23 mouse cellular contexts compared by ENCODE assay signal in the genomic region with DNA sequence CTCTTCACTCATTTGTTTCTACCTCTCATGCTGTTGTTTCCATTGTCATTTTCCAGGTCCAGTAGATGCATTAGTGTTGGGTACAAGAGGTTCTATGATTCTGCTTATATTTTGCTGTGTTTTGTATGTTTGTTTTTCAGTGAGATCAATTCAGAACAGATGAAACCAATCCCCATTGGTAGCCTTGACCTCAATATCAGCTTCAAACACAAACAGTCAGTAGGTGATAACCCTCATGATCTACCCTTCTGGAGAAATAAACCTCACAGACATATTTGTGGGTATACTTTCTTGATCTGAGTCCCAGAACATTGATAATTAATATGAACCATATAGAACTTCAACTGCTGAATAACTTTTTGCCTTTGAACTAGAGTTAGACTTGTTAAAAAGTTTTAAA.
DNase-seq lines count a peak whose midpoint lies in the region; ATAC-seq and TF ChIP-seq lines count a peak whose summit lies in the region.
"Had no signal": no experiment of that assay in that cellular context is flagged by ENCODE, and none has a peak within 500 bp of the region (broad histone marks: within the 10 kb centered on the region; RNA-seq: fewer than 3 reads in every experiment).

No protein-coding gene starts in this region.

- no peaks in the 10 kb centered on the region for H3K27me3 ChIP-seq in liver, adult 2 months (ENCODE audit: control insufficient read depth, insufficient read depth, low read length)
- H3K27me3 ChIP-seq in liver, postnatal 0 days (ENCODE audit: insufficient read depth, low read length) = no peaks in the 10 kb centered on the region
- no peaks in the 10 kb centered on the region for H3K27me3 ChIP-seq in liver, embryonic 12.5 days (replicated peaks)
- H3K27me3 ChIP-seq in MEL (ENCODE audit: control insufficient read depth in 1 of 2, insufficient read depth in 2 of 2, low read length in 2 of 2) = no peaks in the 10 kb centered on the region
- H3K27me3 ChIP-seq in heart, embryonic 12.5 days (replicated peaks) = no peaks in the 10 kb centered on the region
- H3K27me3 ChIP-seq: CH12.LX had no signal

- no peak for ATAC-seq in liver, postnatal 0 days
- ATAC-seq in liver, embryonic 12.5 days = no peak
- ATAC-seq in megakaryocyte-erythroid progenitor cell, adult 5-6 weeks (replicated peaks; ENCODE audit: low FRiP score, low TSS enrichment, poor library complexity, severe bottlenecking) = 0 out of 2 replicates have a peak, but pooled peaks have one; percentile 50
- ATAC-seq in heart, embryonic 12.5 days (ENCODE audit: insufficient number of reproducible peaks, low FRiP score) = no peak
- ATAC-seq: activated CD4-positive, CD25-positive, alpha-beta regulatory T cell, adult 4 months; CD4-positive, CD25-positive, alpha-beta regulatory T cell, adult 4 months; Patski had no signal

- no peak overlapping the region for H3K4me2 ChIP-seq in liver, postnatal 0 days (ENCODE audit: low read depth, low read length)
- H3K4me2 ChIP-seq in liver, embryonic 12.5 days = no peak overlapping the region
- H3K4me2 ChIP-seq in heart, embryonic 12.5 days = no peak overlapping the region

- no peak overlapping the region for H3K27ac ChIP-seq in liver, adult 2 months (replicated peaks; ENCODE audit: insufficient read depth, low read depth, low read length)
- H3K27ac ChIP-seq in liver, postnatal 0 days (ENCODE audit: low read depth) = no peak overlapping the region
- no peak overlapping the region for H3K27ac ChIP-seq in liver, embryonic 12.5 days
- H3K27ac ChIP-seq in MEL (ENCODE audit: control insufficient read depth, low read depth, low read length) = no peak overlapping the region
- H3K27ac ChIP-seq in heart, embryonic 12.5 days (ENCODE audit: poor library complexity, severe bottlenecking) = no peak overlapping the region

- H3K4me1 ChIP-seq in liver, adult 2 months (ENCODE audit: control insufficient read depth, insufficient read depth, low read length) = peaks cover 5% of the 10 kb centered on the region; the same call in 1 of the 2 replicates
- H3K4me1 ChIP-seq in liver, postnatal 0 days (ENCODE audit: insufficient read depth) = no peaks in the 10 kb centered on the region
- no peaks in the 10 kb centered on the region for H3K4me1 ChIP-seq in liver, embryonic 12.5 days
- peaks cover 36 to 44% of the 10 kb centered on the region in 2 experiments for H3K4me1 ChIP-seq in MEL (ENCODE audit: control insufficient read depth in 1 of 2, insufficient read depth in 2 of 2, low read length in 2 of 2)
- H3K4me1 ChIP-seq in heart, embryonic 12.5 days (replicated peaks) = 0 out of 2 replicates have a peak, but pooled peaks cover 3% of the 10 kb centered on the region

- no peak for TF ChIP-seq POLR2A in liver, adult 2 months (IDR thresholded peaks at IDR 0.05; ENCODE audit: extremely low read depth, insufficient read depth, low read length)
- no peak for TF ChIP-seq POLR2A in MEL (IDR thresholded peaks at IDR 0.05; ENCODE audit: control insufficient read depth in 1 of 2, insufficient read depth in 1 of 2, low read depth in 1 of 2, low read length in 2 of 2, poor library complexity in 1 of 2)

- no peaks in the 10 kb centered on the region for H3K36me3 ChIP-seq in liver, adult 2 months (ENCODE audit: control insufficient read depth, insufficient read depth, low read length)
- H3K36me3 ChIP-seq in liver, postnatal 0 days (replicated peaks; ENCODE audit: insufficient read depth, low read length) = no peaks in the 10 kb centered on the region
- H3K36me3 ChIP-seq in liver, embryonic 12.5 days = no peaks in the 10 kb centered on the region
- H3K36me3 ChIP-seq in MEL (ENCODE audit: control insufficient read depth in 1 of 2, insufficient read depth in 2 of 2, low read length in 2 of 2) = peaks cover 0 to 62% of the 10 kb centered on the region in 2 experiments; a peak in 2 of 4 replicates
- H3K36me3 ChIP-seq in heart, embryonic 12.5 days = no peaks in the 10 kb centered on the region
- H3K36me3 ChIP-seq: G1E had no signal

- no peak for TF ChIP-seq RAD21 in MEL (IDR thresholded peaks at IDR 0.05; ENCODE audit: low read depth, low read length)

- no peaks in the 10 kb centered on the region for H3K9me3 ChIP-seq in liver, postnatal 0 days (ENCODE audit: low read length)
- H3K9me3 ChIP-seq in liver, embryonic 12.5 days (replicated peaks) = no peaks in the 10 kb centered on the region
- no peaks in the 10 kb centered on the region for H3K9me3 ChIP-seq in MEL (replicated peaks; ENCODE audit: insufficient read depth, low read length)
- H3K9me3 ChIP-seq in heart, embryonic 12.5 days (replicated peaks) = no peaks in the 10 kb centered on the region
- H3K9me3 ChIP-seq: G1E had no signal

- peak; percentile 65 for DNase-seq in liver, adult 2 months (ENCODE audit: extremely low read depth, low read depth, low spot score)
- DNase-seq in liver = no peak
- no peak for DNase-seq in liver, postnatal 0 days
- DNase-seq in MEL (ENCODE audit: low read depth, low spot score) = no peak
- DNase-seq in gastrocnemius, postnatal 10 days = no peak
- DNase-seq: adrenal gland, adult 2 months; adrenal gland, adult 8-10 months; adrenal gland, postnatal 10 days; adrenal gland, postnatal 14 days; adrenal gland, postnatal 25 days; adrenal gland, postnatal 36 days; B cell, adult 2 months; cerebellum, adult 11 months; cerebellum, adult 11-12 months; cerebellum, adult 18-20 months had no signal

- H3K9ac ChIP-seq in liver, adult 2 months (ENCODE audit: low read depth, low read length) = no peak overlapping the region
- no peak overlapping the region for H3K9ac ChIP-seq in liver, postnatal 0 days (replicated peaks)
- no peak overlapping the region for H3K9ac ChIP-seq in liver, embryonic 12.5 days
- no peak overlapping the region for H3K9ac ChIP-seq in MEL (ENCODE audit: control insufficient read depth, low read depth, low read length, poor library complexity, severe bottlenecking)
- no peak overlapping the region for H3K9ac ChIP-seq in heart, embryonic 12.5 days

- H3K79me2 ChIP-seq in liver, adult 2 months (ENCODE audit: control insufficient read depth, insufficient read depth, low read length) = no peaks in the 10 kb centered on the region
- H3K79me2 ChIP-seq in MEL (ENCODE audit: control insufficient read depth, insufficient read depth, low read length, poor library complexity) = no peaks in the 10 kb centered on the region

- TF ChIP-seq EP300 in liver, postnatal 0 days (IDR thresholded peaks at IDR 0.05; ENCODE audit: low read depth) = 0 out of 2 replicates have a peak, but pooled peaks have one; percentile 9
- peak in 1 of 2 experiments; percentile 40; a peak in 2 of 4 replicates for TF ChIP-seq EP300 in MEL (IDR thresholded peaks at IDR 0.05; ENCODE audit: low read depth in 1 of 2, low read length in 2 of 2)

- no peak overlapping the region for H3K4me3 ChIP-seq in liver, adult 2 months (ENCODE audit: insufficient read depth, low read depth, low read length)
- no peak overlapping the region for H3K4me3 ChIP-seq in liver, postnatal 0 days (ENCODE audit: low read depth, low read length)
- H3K4me3 ChIP-seq in liver, embryonic 12.5 days = no peak overlapping the region
- no peak overlapping the region for H3K4me3 ChIP-seq in MEL (ENCODE audit: control insufficient read depth in 1 of 2, insufficient read depth in 1 of 2, low read depth in 2 of 2, low read length in 2 of 2)
- H3K4me3 ChIP-seq in heart, embryonic 12.5 days = no peak overlapping the region

- no peak for TF ChIP-seq CTCF in liver, adult 2 months (IDR thresholded peaks at IDR 0.05; ENCODE audit: low read depth, low read length)
- no peak for TF ChIP-seq CTCF in liver, postnatal 0 days (IDR thresholded peaks at IDR 0.05; ENCODE audit: low read depth)
- no peak for TF ChIP-seq CTCF in MEL (IDR thresholded peaks at IDR 0.05 in 2 of 3, conservative IDR thresholded peaks at IDR 0.05 in 1 of 3; ENCODE audit: control insufficient read depth in 1 of 3, insufficient read depth in 1 of 3, low read depth in 2 of 3, low read length in 3 of 3, poor library complexity in 1 of 3, severe bottlenecking in 1 of 3)

TF ChIP-seq in MEL, 35 proteins besides CTCF, POLR2A, EP300 and RAD21:
- TF ChIP-seq ZKSCAN1 (IDR thresholded peaks at IDR 0.05; ENCODE audit: low read depth, low read length) (no peak), TCF12 (IDR thresholded peaks at IDR 0.05; ENCODE audit: low read depth, low read length) (peak; percentile 29; the same call in 1 of the 2 replicates), GATA1 (IDR thresholded peaks at IDR 0.05; ENCODE audit: low read depth, low read length) (0 out of 2 replicates have a peak, but pooled peaks have one; percentile 4)
TF ChIP-seq in MEL: peak in this region for 2.
